Mouse (Mus musculus) embryo, embryonic 10.5 days (tissue): Measurements from ENCODE around the gene BC024978.

Source experiments
- DNase-seq: peaks from one replicate; pipeline ENCODE4 v3.0.0-alpha.2; 2015; ENCODE audit warnings: low spot score

Gene BC024978

GRCm38 (mm10) chr7:27195681-27196611 is at the start of gene BC024978, which contains the start of gene Snrpa:
TSS of gene BC024978 (plus strand) at chr7:27195781.
TSS of gene Snrpa (minus strand) at chr7:27196271.
- peak; percentile 99 for DNase-seq

DNA sequence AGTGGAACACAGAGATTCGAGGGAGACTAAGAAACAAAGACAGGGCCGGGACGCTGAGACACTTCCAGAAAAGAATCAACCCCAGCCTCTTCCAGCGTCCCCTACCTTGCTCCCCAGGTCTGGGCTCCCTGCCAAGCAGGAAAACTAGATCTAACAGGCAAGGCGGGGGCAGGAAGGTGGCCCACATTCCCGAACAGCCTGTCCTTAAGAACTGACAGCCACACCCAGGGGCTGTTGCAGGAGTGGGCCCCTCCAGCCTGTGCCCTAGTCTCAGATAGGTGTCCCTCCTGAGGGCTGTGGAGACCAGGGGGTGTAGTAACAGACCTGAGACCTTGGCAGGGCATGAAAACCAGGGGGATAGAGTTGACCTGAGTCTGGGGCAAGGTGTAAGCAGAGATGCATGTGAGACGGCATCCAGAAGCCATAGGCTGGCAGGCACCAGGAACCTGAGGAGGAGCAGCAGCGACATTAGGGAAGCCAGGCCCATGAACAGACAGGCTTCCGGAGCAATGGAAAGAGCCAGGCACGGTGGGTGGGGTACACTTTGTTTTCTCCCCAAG is 42.3 kb upstream of the BC024978 start, which contains the start of gene Cyp2t4:
Gene Cyp2t4, plus strand, starts transcription at position 510 of the 560 bp plus-strand sequence.
- no peak for DNase-seq

GRCm38 (mm10) chr7:27156005-27156404 is 39.6 kb upstream of the BC024978 start:
- DNase-seq: no peak

DNA sequence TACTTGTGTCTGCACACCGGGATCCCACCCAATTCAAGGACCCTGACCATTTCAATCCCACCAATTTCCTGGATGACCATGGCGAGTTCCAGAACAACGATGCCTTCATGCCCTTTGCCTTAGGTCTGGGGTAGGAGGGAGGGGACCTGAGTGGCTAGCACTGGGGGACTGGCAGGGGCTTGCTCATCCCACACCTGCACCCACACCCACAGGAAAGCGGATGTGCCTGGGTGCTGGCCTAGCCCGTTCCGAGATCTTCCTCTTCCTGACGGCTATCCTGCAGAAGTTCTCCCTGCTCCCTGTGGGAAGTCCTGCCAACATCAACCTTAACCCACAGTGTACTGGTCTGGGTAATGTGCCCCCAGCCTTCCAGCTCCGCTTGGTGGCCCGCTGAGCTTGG is 37.4 kb upstream of the BC024978 start:
- no peak for DNase-seq

- DNase-seq: no peak
These were observed 36.3 kb upstream of the BC024978 start for GRCm38 (mm10) chr7:27159256-27159655.

- peak; percentile 88 for DNase-seq
These were observed 35.7 kb upstream of the BC024978 start for GRCm38 (mm10) chr7:27159882-27160281.

DNA sequence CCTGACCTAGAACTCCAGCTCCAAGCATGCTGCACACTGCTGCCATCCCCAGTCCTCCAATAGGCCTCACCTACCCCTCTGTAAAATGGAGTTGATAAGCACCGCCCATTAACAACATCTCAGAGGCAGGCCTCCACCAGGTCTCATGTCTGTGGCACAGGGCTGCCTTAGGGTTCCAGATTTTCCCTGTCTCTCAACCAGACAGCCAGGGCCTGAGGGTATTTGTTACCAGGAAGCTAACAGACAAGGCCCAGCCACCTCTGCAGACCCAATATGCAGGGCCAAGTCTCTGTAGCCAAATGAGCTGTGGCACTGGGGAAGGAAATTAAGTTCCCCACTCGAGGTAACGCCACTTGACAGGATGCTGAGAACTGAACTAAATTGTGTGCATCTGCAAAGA is 34.7 kb upstream of the BC024978 start:
- DNase-seq: no peak

GRCm38 (mm10) chr7:27161744-27162143 is 33.8 kb upstream of the BC024978 start:
- no peak for DNase-seq

DNA sequence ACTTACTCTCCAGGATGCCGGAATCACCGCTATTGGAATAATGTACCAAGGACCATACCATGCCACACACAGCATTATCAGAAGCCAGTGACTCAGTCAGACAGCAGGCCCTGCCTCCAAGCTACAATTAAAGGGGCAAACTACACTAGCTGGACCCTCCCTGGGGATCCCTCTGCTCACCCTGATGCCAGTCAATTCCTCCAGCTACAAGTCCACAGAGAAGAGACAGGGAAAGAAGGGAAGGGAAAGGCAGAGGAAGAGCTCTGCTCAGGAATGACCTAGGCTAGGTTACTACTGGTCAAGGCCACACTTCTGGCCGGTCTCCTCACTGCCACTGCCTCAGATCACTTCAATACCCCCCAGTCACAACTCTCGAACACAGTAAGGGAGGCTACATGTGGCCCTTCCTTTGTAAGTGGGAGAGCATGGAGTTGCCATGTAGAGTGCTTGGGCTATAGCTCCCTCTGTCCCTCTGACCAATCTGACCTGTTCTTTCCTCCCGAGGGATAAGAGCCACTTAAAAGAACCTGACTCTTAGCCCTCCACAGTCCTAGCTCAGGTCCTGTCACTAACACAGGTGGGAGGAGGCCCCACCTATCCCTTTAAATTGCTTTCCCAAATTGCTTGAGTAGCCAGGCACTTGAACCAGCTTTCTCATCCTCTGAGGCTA is 32.7 kb upstream of the BC024978 start:
- DNase-seq: no peak

DNA sequence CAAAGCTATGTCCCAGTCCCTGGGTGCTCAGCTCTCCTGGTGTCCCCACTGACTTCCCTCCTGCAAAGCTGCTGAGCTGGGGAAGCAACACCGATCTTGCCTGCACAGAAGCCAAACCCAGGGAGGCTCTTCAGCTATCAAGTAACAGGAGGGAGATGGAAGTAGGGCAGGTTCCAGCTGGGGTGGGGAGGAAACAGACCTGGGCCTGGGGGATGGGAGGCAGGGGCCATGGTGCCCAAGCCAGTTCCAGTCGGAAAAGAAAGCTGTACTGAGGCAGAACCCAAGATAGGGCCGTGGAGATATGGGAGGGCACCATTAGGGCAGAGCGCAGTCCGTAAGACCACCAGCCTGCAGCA is 32.2 kb upstream of the BC024978 start:
- DNase-seq: no peak

GRCm38 (mm10) chr7:27164112-27164947 is 31.3 kb upstream of the BC024978 start:
- no peak for DNase-seq

GRCm38 (mm10) chr7:27165007-27165655 is 30.4 kb upstream of the BC024978 start:
- DNase-seq: no peak

DNA sequence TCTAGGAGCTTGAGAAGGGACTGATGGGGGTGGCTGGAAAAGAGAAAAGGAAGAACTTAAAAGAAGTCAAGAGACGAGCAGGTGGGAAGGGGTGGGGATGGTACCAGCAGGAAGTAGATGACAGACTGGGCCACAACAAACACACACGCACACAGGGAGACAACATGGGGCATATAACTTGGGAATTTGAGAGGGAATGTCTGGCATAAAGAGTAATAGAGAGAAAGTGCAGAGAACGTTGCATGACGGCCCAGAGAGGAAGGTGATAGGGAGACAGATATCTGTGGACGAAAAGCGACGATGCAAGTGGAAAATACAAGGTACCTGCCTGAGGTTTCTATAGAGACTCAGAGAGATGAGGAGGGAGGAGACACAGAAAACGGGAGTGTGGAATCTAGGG is 29.9 kb upstream of the BC024978 start:
- DNase-seq: no peak

DNA sequence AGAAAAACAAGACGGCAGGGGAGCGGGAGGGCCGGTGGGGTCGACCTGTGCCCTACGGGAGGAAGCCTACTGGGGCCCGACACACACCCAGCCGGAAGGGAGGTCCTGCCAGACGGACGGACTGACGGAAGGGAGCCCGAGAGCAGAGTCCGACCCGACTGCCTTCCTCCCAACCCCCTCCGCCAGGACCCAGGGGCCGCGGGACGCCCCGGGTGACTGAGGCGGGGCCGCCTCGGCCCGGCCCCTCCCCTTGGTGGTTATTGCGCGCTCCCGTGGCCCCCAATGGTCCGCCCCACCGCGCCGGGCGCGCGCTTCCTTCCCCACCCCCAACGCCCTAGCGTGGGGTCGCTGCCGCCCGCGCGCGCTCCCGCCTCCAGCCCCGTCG is 29.4 kb upstream of the BC024978 start:
- peak; percentile 87 for DNase-seq

DNA sequence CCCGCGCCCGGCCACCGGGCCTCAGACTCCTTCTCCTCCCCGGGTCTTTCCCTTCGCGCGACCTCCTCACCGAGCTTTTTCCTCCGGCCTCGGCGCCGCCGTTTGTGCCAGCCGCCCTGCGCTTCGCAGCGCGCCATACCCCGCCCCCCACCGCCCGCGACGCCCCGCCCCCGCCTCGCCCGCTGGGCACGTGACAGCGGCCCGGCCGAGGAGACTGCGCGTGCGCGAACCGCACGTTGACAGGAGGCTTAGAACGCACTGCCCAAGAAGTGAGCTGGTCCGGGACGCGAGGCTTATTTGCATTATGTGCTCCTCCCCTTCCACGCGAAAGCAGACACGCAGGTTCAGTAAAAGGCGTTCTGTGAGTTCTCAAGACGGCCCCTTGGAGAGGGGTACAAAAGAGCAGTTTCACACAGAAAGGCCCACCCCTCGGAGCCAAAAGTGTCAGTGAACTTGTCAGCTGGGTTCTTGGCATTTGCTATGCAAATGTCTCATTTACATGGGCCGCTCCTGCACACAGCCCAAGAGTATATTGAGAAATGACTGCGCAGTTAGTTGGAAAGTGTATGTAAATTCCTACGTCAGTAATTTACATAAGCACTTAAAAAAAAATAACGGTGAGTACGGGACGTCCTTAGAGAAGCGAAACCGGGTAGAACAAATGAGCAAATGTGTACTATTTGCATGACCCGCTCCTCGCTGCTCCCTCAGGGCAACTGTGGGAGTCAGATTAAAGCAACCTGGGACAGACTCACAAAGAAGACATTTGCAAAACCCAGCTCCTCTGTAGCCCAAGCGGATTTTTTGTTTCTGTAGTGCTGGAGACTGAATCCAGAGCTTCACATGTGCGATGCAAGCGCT is 28.7 kb upstream of the BC024978 start, which contains the start of gene Egln2:
Gene Egln2, minus strand, starts transcription at position 189 of the 861 bp plus-strand sequence.
- peak; percentile 92 for DNase-seq

DNA sequence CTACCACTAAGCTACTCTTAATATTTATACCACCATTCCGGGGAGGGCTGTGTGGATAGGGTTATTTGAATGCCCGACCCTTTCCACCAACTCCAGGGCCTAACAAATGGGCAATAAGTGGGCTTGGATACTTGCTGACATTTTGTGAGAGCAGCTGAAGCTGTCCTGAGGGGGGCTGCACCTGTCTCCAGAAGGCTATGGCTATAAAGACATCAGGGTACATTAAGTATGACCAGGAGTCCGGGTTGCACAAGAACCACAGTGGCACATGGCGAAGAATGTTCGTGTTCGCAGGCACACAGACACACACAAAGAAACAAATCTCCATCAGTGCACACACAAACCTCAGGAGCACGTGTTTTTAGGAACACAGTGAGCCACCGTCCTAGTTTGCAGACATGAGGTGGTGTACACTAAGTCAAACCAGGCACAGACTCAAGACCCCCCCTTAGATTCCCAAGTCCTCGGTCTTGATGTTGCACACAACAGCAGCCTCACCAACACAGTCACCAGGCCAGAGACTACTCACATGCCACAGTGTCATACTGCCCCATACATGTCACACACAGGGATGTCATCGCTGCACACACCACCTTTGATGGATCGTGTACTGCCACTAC is 28.0 kb upstream of the BC024978 start:
- DNase-seq: no peak

DNA sequence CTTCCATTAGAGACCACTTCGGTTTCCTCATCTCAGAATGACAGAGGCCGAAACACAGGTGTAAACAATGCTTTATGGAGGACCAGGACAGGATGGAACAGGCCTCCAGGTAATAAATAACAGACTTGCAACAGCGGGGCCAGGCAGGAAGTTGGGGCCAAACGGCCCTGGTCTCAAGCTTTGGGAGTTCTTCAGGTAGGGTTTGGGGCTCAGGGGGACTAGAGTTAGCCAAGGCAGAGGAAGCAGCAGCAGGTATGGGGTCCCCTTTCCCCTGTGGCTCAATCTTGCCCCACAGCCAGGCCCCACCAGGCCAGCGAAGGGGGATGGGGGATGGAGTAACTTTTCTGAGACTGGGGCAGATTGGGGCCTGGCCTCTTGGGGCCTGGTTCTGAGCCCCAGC is 27.2 kb upstream of the BC024978 start:
- no peak for DNase-seq

GRCm38 (mm10) chr7:27170981-27171380 is 24.6 kb upstream of the BC024978 start:
- no peak for DNase-seq

GRCm38 (mm10) chr7:27174496-27174895 is 21.1 kb upstream of the BC024978 start:
- DNase-seq: no peak

- no peak for DNase-seq
These were observed 20.7 kb upstream of the BC024978 start for GRCm38 (mm10) chr7:27174896-27175295.
